Mouse (Mus musculus): ENCODE results near the gene Gm49318. TPM values are rescaled to one million over a fixed set of nuclear protein-coding genes. Genes with fewer than 3 reads are reported as not detected.

Gm49318 gene
- polyA plus RNA-seq, 1 experiment from 2014 or later, result not detected

- ATAC-seq (ENCODE audit: low read depth), result no peak
- no peaks in the 10 kb centered on the region for H3K36me3 ChIP-seq (ENCODE audit: control insufficient read depth, insufficient read depth, low read length)
- peak; percentile 41 for DNase-seq (ENCODE audit: low spot score)
- H3K9ac ChIP-seq (ENCODE audit: low read depth, low read length), result no peak within 1 kb of the TSS; the same call in 1 of the 2 replicates
- H3K4me1 ChIP-seq (ENCODE audit: control insufficient read depth, insufficient read depth, low read length), result no peaks in the 10 kb centered on the region; the same call in 1 of the 2 replicates
- no peaks in the 10 kb centered on the region for H3K9me3 ChIP-seq (ENCODE audit: control insufficient read depth, low read length)
- H3K27ac ChIP-seq (replicated peaks; ENCODE audit: low read depth, low read length), result no peak within 1 kb of the TSS
- H3K4me2 ChIP-seq (ENCODE audit: low read depth, low read length), result 0 out of 2 replicates have a peak within 1 kb of the TSS, but pooled peaks have one; percentile 18
- H3K27me3 ChIP-seq (replicated peaks; ENCODE audit: control insufficient read depth, insufficient read depth, low read length), result peaks cover 20% of the 10 kb centered on the region
- peak within 1 kb of the TSS; percentile 11; the same call in 1 of the 2 replicates for H3K4me3 ChIP-seq (ENCODE audit: low read depth, low read length)
- WGBS, result 7% methylated on average over 9 of the region's 14 CpGs
Measured at GRCm38 (mm10) chr9:22098993-22099696, 28.1 kb upstream of the Gm49318 start, which contains the start of gene Cnn1. Cnn1 (plus strand) TSS chr9:22099216.

GRCm38 (mm10) chr9:22095854-22096307 is 24.8 kb upstream of the Gm49318 start:
- peak; percentile 81 for ATAC-seq (ENCODE audit: low read depth)
- peak; percentile 76 for DNase-seq (ENCODE audit: low spot score)
- H3K4me2 ChIP-seq (ENCODE audit: low read depth, low read length), result peak overlapping the region; percentile 71
- WGBS, result 2% methylated on average over 19 of the region's 24 CpGs
- no peaks in the 10 kb centered on the region; the same call in 1 of the 2 replicates for H3K4me1 ChIP-seq (ENCODE audit: control insufficient read depth, insufficient read depth, low read length)
- peaks cover 19% of the 10 kb centered on the region for H3K27me3 ChIP-seq (replicated peaks; ENCODE audit: control insufficient read depth, insufficient read depth, low read length)
- H3K9ac ChIP-seq (ENCODE audit: low read depth, low read length), result peak overlapping the region; percentile 52; the same call in 1 of the 2 replicates
- H3K36me3 ChIP-seq (ENCODE audit: control insufficient read depth, insufficient read depth, low read length), result no peaks in the 10 kb centered on the region
- H3K27ac ChIP-seq (replicated peaks; ENCODE audit: low read depth, low read length), result no peak overlapping the region
- no peaks in the 10 kb centered on the region for H3K9me3 ChIP-seq (ENCODE audit: control insufficient read depth, low read length)
- H3K4me3 ChIP-seq (ENCODE audit: low read depth, low read length), result peak overlapping the region; percentile 33

- Histone ChIP-seq H3K4me3 (ENCODE audit: low read depth, low read length) (no peak overlapping the region), H3K36me3 (ENCODE audit: control insufficient read depth, insufficient read depth, low read length) (no peaks in the 10 kb centered on the region), H3K27ac (replicated peaks; ENCODE audit: low read depth, low read length) (no peak overlapping the region), H3K4me2 (ENCODE audit: low read depth, low read length) (no peak overlapping the region), H3K9ac (ENCODE audit: low read depth, low read length) (no peak overlapping the region), H3K9me3 (ENCODE audit: control insufficient read depth, low read length) (no peaks in the 10 kb centered on the region), H3K27me3 (replicated peaks; ENCODE audit: control insufficient read depth, insufficient read depth, low read length) (no peaks in the 10 kb centered on the region), H3K4me1 (ENCODE audit: control insufficient read depth, insufficient read depth, low read length) (no peaks in the 10 kb centered on the region)
- no peak for ATAC-seq (ENCODE audit: low read depth)
- no peak for DNase-seq (ENCODE audit: low spot score)
- WGBS, result 90% methylated on average over 6 of the region's 6 CpGs
Measured at GRCm38 (mm10) chr9:22092746-22093145, 21.7 kb upstream of the Gm49318 start.

- no peaks in the 10 kb centered on the region for H3K9me3 ChIP-seq (ENCODE audit: control insufficient read depth, low read length)
- no peak overlapping the region for H3K4me2 ChIP-seq (ENCODE audit: low read depth, low read length)
- DNase-seq (ENCODE audit: low spot score) (no peak), ATAC-seq (ENCODE audit: low read depth) (no peak)
- no peak overlapping the region for H3K9ac ChIP-seq (ENCODE audit: low read depth, low read length)
- no peaks in the 10 kb centered on the region for H3K36me3 ChIP-seq (ENCODE audit: control insufficient read depth, insufficient read depth, low read length)
- WGBS, result 85% methylated on average over 7 of the region's 7 CpGs
- H3K4me3 ChIP-seq (ENCODE audit: low read depth, low read length), result no peak overlapping the region
- no peaks in the 10 kb centered on the region for H3K27me3 ChIP-seq (replicated peaks; ENCODE audit: control insufficient read depth, insufficient read depth, low read length)
- H3K27ac ChIP-seq (replicated peaks; ENCODE audit: low read depth, low read length), result no peak overlapping the region
- peaks cover 3% of the 10 kb centered on the region; the same call in 1 of the 2 replicates for H3K4me1 ChIP-seq (ENCODE audit: control insufficient read depth, insufficient read depth, low read length)
Measured at GRCm38 (mm10) chr9:22089986-22090385, 18.9 kb upstream of the Gm49318 start.

- H3K36me3 ChIP-seq (ENCODE audit: control insufficient read depth, insufficient read depth, low read length), result no peaks in the 10 kb centered on the region
- 98% methylated on average over 7 of the region's 7 CpGs for WGBS
- peaks cover 6% of the 10 kb centered on the region; the same call in 1 of the 2 replicates for H3K4me1 ChIP-seq (ENCODE audit: control insufficient read depth, insufficient read depth, low read length)
- H3K4me2 ChIP-seq (ENCODE audit: low read depth, low read length), result no peak overlapping the region
- no peak for ATAC-seq (ENCODE audit: low read depth)
- DNase-seq (ENCODE audit: low spot score), result no peak
- H3K4me3 ChIP-seq (ENCODE audit: low read depth, low read length), result no peak overlapping the region
- no peaks in the 10 kb centered on the region for H3K27me3 ChIP-seq (replicated peaks; ENCODE audit: control insufficient read depth, insufficient read depth, low read length)
- no peak overlapping the region for H3K27ac ChIP-seq (replicated peaks; ENCODE audit: low read depth, low read length)
- no peak overlapping the region for H3K9ac ChIP-seq (ENCODE audit: low read depth, low read length)
- H3K9me3 ChIP-seq (ENCODE audit: control insufficient read depth, low read length), result no peaks in the 10 kb centered on the region
Measured at GRCm38 (mm10) chr9:22089281-22089680, 18.2 kb upstream of the Gm49318 start.

GRCm38 (mm10) chr9:22087034-22087618 is 16.1 kb upstream of the Gm49318 start:
- no peaks in the 10 kb centered on the region for H3K27me3 ChIP-seq (replicated peaks; ENCODE audit: control insufficient read depth, insufficient read depth, low read length)
- H3K9ac ChIP-seq (ENCODE audit: low read depth, low read length), result no peak overlapping the region
- ATAC-seq (ENCODE audit: low read depth) (no peak), DNase-seq (ENCODE audit: low spot score) (no peak)
- 0 out of 2 replicates have a peak, but pooled peaks cover 4% of the 10 kb centered on the region for H3K36me3 ChIP-seq (ENCODE audit: control insufficient read depth, insufficient read depth, low read length)
- peaks cover 6% of the 10 kb centered on the region; the same call in 1 of the 2 replicates for H3K4me1 ChIP-seq (ENCODE audit: control insufficient read depth, insufficient read depth, low read length)
- no peak overlapping the region for H3K4me3 ChIP-seq (ENCODE audit: low read depth, low read length)
- H3K4me2 ChIP-seq (ENCODE audit: low read depth, low read length), result no peak overlapping the region
- no peaks in the 10 kb centered on the region for H3K9me3 ChIP-seq (ENCODE audit: control insufficient read depth, low read length)
- H3K27ac ChIP-seq (replicated peaks; ENCODE audit: low read depth, low read length), result no peak overlapping the region
- 81% methylated on average over 2 of the region's 2 CpGs for WGBS

GRCm38 (mm10) chr9:22086012-22086411 is 15.0 kb upstream of the Gm49318 start:
- H3K4me1 ChIP-seq (ENCODE audit: control insufficient read depth, insufficient read depth, low read length), result peaks cover 6% of the 10 kb centered on the region; the same call in 1 of the 2 replicates

GRCm38 (mm10) chr9:22085022-22085834 is 14.2 kb upstream of the Gm49318 start, which contains the start of gene Ecsit:
Ecsit (minus strand) TSS chr9:22085438.
- peak within 1 kb of the TSS; percentile 79 for H3K9ac ChIP-seq (ENCODE audit: low read depth, low read length)
- peaks cover 6% of the 10 kb centered on the region; the same call in 1 of the 2 replicates for H3K4me1 ChIP-seq (ENCODE audit: control insufficient read depth, insufficient read depth, low read length)
- no peaks in the 10 kb centered on the region for H3K27me3 ChIP-seq (replicated peaks; ENCODE audit: control insufficient read depth, insufficient read depth, low read length)
- WGBS, result under 1% methylated on average over 48 of the region's 48 CpGs
- peak within 1 kb of the TSS; percentile 79 for H3K4me2 ChIP-seq (ENCODE audit: low read depth, low read length)
- H3K4me3 ChIP-seq (ENCODE audit: low read depth, low read length), result peak within 1 kb of the TSS; percentile 86
- H3K9me3 ChIP-seq (ENCODE audit: control insufficient read depth, low read length), result no peaks in the 10 kb centered on the region
- ATAC-seq (ENCODE audit: low read depth) (peak; percentile 99), DNase-seq (ENCODE audit: low spot score) (peak; percentile 98)
- H3K27ac ChIP-seq (replicated peaks; ENCODE audit: low read depth, low read length), result peak within 1 kb of the TSS; percentile 64
- H3K36me3 ChIP-seq (ENCODE audit: control insufficient read depth, insufficient read depth, low read length), result peaks cover 7% of the 10 kb centered on the region; the same call in 1 of the 2 replicates

More at GRCm38 (mm10) chr9:22086012-22086411, 15.0 kb upstream of the Gm49318 start:
- Histone ChIP-seq H3K27ac (replicated peaks; ENCODE audit: low read depth, low read length) (peak overlapping the region; percentile 64), H3K9me3 (ENCODE audit: control insufficient read depth, low read length) (no peaks in the 10 kb centered on the region), H3K36me3 (ENCODE audit: control insufficient read depth, insufficient read depth, low read length) (peaks cover 7% of the 10 kb centered on the region; the same call in 1 of the 2 replicates), H3K4me2 (ENCODE audit: low read depth, low read length) (peak overlapping the region; percentile 79), H3K4me3 (ENCODE audit: low read depth, low read length) (peak overlapping the region; percentile 86), H3K27me3 (replicated peaks; ENCODE audit: control insufficient read depth, insufficient read depth, low read length) (no peaks in the 10 kb centered on the region), H3K9ac (ENCODE audit: low read depth, low read length) (peak overlapping the region; percentile 79)
- no peak for DNase-seq (ENCODE audit: low spot score)
- WGBS, result 70% methylated on average over 6 of the region's 6 CpGs
- ATAC-seq (ENCODE audit: low read depth), result no peak

Measured in embryonic facial prominence, embryonic 14.5 days (tissue).